Mouse (Mus musculus) gastrocnemius, adult 18-20 months (tissue): ENCODE results near the gene Rbm19. TPM values are rescaled to one million over a fixed set of nuclear protein-coding genes. Genes with fewer than 3 reads are reported as not detected.
A peak's percentile ranks its signal among the peaks of the same experiment; 100 is the strongest.

Source experiments
- DNase-seq: peaks from one replicate; pipeline ENCODE4 v3.0.0; 2021; ENCODE audit warnings: low spot score
- total RNA-seq, 2 experiments: library from RNA; stranded (reverse); gene quantifications; 2 replicates each; pipeline ENCODE4 v1.2.3; 2021

The Rbm19 gene
- total RNA-seq, 2 experiments from 2014 or later: 15.2 to 20.1 TPM

GRCm38 (mm10) chr5:120134000-120134399, 17.7 kb downstream of the Rbm19 start:
- DNase-seq: peak; percentile 40

DNA sequence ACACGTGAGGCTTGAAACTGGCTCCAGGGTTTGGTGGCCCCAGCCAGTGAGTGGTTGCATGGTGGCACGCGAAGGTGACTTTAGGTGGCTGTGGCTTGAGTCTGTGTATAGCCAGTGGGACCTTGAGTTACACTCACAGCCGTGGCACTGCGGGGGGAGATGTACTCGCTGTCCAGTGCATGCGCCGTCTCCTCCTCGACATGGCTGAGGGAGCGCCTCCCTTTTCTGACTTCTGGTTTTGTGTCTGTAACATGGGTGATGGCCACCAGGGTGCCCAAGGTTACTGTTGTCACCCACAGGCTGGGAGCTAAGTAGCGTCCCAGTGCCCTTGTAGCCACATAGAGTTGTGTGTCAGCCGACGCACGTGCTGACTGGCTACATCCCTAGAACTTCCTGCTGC, 19.1 kb downstream of the Rbm19 start:
- DNase-seq: no peak

DNA sequence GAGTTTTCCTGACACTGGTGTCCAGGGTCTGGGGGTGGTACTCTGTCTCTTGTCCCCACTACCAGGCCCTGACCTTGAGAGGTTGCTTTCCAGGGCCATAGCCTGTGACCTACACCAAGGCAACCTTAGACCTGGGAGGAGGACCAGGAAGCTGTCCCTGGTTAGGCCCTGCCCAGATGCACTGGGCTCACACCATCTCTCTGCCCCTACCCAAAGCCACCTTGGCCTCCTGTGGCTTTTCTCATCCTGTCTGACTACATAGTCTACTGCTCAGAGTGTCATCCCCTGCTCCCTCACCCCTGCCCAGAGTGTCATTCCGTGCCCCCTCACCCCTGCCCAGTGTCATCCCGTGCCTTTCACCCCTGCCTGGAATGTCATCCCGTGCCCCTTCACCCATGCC, 19.6 kb downstream of the Rbm19 start:
- no peak for DNase-seq

DNA sequence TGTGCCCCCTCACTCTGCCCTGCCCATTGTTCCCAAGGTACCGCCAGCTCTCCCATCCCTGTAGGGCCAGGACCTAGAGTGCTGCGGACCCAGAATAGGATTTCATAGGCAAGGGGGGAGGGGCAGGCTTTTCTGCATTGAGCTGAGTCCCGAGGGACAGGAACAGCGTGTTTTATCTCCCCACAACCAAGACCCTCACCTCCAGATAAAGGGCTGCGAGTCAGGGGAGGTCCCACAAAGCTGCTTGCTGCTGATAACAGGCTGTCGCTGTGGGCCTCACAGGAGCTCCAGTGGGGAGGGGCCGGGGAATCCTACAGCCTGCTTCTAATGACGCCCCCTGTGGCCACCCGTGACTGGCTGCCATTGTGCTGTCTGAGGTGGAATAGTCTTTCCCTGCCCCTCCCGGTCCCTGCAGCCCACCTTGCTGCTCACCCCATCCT, 20.0 kb downstream of the Rbm19 start:
- DNase-seq: no peak

- DNase-seq: no peak
Observed at GRCm38 (mm10) chr5:120137038-120137437, 20.8 kb downstream of the Rbm19 start.

DNA sequence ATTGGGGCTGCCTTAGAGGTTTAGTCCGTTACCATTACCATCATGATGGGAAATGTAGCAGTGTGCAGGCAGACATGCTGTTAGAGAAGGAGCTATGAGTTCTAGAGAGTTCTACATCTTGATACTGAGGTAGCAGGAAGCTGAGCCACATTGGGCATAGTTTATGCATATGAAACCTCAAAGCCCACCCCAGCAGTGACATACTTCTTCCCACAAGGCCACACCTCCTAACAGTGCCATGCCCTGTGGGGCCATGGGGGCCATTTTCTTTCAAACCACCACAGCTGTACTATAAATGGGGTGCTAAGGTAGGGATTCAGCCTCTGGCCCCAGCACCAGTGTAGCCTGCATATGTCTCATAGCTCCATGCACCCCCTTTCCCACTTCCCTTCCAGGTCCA, 21.6 kb downstream of the Rbm19 start:
- DNase-seq: no peak

DNA sequence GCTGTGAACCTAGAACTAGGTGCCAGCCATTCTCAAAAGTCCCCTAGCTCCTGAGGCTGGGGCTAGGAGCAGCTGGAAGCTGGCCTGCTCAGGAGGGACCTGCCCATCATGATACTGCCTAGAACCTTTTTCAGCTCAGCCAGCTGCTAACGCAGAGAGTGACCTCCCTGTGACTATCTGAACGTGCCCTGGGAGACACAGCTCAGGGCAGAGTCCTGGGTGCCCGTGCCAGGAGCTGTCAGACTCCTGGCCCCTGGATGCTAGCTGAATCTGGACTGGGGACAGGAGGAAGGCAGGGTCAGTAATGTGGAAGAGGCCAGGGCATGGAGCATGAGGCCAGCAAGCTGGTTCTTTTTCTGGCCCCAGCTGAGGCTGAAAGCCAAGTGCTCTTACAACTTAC, 22.1 kb downstream of the Rbm19 start:
- DNase-seq: peak; percentile 68

GRCm38 (mm10) chr5:120139224-120139623, 23.0 kb downstream of the Rbm19 start:
- DNase-seq: peak; percentile 59

DNA sequence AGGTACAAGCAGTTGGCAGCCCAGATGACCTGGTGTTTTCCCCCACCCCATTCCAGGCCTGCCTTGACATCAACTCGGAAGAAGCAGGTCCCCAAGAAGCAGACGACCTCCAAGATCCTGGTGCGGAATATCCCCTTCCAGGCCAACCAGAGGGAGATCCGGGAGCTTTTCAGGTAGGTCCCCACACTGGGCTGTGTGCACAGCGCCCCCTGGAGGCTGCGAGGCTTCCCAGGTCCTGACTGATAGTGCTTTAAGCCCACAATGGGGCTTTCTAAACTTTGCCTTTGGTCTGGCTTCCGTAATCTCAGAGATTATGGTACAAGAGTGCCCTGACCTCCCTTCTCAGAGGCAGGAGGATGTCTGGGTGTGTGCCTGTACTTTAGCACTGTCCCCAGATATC, 27.7 kb downstream of the Rbm19 start:
- DNase-seq: no peak

DNA sequence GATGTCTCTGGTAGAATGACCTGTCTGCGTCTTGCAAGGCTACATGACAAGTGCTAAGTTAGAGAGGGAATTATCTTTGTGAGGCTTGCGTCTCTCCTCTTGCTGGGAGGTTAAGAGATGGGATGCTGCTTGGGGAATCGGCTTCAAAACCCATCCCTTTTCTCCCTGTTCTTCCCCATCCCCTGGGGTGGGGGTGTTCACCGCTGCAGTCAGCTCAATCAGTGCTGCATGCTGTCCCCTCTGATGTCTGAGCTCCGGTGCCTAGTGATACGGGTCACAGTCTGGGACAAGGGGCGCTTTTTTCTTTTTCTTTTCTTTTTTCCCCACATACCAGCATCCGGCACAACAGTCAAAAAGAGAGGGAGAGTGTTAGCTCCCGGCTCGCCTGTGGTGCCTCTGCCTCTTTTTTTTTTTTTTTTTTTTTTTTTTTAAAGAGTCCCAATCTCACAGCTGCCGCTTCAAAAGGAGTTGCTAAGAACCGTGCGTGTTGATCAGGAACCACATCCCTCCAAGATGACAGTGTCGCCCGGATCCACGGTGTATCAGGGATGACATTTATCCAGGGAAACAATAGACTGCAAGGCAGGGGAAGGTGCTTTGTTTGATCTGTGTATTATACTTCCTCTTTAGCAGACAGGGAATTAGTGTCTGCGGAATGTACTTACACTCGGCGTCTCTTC, 29.2 kb downstream of the Rbm19 start:
- DNase-seq: no peak

DNA sequence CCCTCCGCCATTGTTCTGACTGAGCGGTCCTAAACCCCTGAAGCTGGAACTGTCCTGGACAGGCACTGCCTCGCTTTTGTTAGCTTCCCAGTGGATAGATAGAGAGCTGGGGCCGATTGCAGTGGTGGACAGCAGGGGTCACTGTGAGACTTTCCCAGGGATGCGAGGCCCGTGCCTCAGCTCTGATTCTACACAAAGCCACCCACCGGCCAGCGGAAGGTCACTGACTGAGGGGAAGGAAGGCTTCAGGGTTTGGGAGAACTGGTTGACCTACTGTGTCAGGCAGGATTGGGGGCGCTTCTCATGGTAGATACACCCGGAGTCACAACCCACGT, 29.8 kb downstream of the Rbm19 start:
- DNase-seq: peak; percentile 54

GRCm38 (mm10) chr5:120146909-120147308, 30.6 kb downstream of the Rbm19 start:
- DNase-seq: no peak

- no peak for DNase-seq
Observed at GRCm38 (mm10) chr5:120148246-120148645, 32.0 kb downstream of the Rbm19 start.

DNA sequence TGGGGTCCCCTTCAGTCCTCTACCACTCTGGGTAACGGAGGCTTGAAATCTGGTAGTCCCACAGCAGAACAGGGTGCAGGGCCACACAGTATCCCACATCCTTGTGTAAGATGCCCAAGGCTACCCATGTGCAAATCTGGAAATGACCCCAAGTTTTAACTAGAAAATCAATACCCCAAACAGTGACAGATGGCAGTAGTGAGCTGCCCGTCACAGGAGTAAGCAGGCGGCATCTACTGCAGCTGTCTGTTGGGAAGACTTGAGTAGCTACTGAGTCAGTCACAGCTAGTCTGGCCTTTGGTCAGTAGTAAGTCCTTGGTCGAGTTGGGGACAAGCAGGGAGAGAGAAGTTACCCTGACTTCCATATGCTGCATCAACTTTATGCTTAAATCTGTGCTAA, 34.9 kb downstream of the Rbm19 start:
- DNase-seq: no peak

- DNase-seq: no peak
Observed at GRCm38 (mm10) chr5:120153140-120153539, 36.9 kb downstream of the Rbm19 start.

DNA sequence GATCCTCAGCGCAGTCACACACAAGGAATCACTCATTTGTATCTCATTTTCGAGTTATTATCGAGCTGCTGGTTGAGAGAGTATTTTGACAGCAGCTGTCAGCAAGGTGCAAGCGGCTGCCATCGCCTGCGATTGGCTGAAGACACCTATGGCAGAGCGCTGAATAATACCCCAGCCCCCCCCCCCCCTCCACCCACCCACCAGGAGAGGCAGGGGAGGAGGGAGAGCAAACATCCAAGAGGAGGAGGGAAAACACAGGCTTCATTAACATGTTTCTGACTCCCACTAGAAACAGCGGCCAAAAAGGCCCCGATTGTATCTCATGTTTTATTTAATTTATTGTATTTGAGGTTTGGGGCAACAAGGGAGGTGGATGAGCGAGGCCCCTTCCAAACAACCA, 39.4 kb downstream of the Rbm19 start:
- no peak for DNase-seq

DNA sequence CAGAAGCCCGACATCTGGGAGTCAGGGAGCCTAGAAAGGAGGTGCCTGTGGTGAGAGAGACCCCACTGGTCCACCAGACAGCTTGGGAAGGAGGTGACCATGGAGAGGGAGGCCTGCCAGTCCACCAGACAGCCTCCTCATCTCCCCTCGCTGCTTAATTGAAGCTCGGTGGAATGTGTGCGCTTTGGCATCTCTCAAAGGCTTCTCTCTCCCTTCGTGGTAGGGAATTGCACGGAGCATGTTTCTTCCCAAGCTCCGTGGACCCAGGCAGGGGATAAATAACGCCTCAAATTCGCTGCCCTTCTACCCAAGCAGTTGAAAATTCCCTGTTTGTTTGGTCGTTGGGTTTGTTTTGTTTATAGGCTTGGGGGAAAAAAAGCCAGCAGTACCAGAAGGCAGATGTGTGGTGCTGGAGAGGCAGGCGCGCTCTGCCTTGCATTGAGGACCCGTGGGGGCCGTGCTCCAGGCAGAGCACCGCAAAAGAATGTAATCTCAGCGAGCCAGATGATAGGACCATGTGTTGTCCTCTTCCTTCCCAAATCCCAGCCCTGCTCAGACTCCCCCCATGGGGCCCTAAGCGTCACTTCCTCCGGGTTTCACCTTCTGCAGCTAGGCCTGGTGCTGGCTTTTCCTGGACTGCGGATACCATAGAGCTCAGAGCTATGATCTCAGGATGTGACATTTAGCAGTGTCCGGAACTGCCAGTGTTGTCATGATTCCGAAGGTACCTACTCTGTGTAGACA, 40.1 kb downstream of the Rbm19 start:
- peak; percentile 44 for DNase-seq

DNA sequence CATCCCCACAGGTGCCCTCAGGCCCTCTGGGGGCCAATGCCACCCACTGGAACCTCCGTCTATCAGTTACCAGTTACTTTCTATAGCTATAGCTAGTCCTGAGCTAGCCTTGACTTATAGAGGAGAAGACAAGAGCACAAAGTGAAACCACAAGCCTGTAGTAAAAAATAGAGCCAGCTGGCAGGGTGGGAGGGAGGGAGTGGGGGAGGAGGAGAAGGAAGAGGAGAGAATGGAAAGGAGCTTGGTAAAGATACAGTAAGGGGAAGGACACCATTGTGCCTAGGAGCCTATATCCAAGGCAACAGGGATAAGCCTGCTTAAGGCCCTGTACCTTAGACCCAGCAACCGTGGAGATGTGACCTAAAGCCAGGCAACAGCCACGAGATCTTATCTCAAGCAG, 40.9 kb downstream of the Rbm19 start:
- no peak for DNase-seq

GRCm38 (mm10) chr5:120158476-120158875, 42.2 kb downstream of the Rbm19 start:
- no peak for DNase-seq

DNA sequence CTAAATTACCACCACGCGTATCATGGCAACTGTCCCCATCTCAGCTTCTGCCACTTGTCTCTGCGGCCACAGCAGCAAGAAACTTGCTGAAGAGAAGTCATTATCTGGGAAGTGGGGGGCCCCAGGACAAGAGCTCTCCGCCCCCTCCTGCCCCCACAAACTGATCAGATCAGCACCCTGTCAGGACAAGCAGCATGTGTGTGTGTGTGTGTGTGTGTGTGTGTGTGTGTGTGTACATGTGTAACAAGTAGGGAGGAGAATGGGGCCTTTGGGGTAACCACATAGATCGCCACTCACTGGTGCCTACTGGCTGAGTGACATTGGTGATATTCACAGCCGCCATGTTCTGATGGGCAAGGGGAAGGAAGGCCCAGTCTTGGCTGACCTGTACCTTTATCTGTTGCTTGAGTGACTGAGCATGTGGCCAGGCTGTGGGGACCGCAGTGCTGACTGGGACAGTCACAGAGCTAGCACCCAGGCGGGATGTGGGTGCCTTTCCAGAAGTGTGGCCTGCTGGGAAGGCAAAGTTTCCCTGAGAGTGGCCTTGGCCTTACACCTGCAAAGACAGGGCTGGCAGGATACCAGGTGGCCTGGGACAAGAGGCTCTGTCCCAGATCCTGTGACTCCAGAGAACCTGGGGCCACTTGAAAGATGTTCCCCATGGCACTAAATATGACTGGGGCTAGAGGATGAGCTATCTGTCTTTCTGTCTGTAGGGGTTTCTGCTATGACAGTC, 44.8 kb downstream of the Rbm19 start:
- DNase-seq: no peak

DNA sequence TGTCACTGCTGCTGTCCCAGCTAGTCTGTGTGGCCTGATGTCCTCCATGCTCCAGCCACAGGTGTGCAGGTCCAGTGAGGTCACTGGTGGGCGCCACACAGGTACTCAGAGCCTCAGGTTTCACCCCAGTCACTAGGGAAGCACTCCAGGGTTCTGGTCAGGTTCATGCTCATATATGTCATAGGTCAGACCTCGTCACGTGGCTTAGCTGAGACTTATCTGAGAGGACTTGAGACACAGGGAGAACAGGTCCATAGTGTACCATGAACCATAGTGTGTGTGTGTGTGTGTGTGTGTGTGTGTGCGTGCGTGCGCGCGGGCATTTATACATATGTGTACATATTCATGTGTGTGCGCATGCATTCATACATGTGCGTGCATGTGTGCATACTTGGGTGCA, 46.4 kb downstream of the Rbm19 start:
- DNase-seq: no peak

GRCm38 (mm10) chr5:120163428-120163827, 47.2 kb downstream of the Rbm19 start:
- no peak for DNase-seq

DNA sequence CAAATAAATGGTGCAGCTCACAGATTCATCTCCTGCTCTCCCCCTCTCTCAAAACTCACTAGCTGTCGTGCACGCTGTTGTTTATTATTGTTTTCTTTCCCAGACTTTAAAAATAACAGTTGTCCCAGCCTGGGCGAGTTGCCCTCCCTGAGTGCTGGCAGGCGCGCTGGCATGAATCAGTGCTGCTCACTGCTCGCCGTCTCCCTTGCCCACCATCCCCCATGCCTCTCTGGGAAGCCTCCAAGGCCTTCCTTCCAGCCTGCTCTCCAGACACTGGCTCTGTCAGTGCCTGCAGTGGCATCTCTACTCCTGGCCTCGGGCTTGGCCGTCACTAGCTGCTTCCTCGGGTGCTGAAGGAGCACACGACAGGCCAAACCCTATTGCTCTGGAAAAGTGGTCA, 48.2 kb downstream of the Rbm19 start:
- peak; percentile 92 for DNase-seq
